Mouse (Mus musculus): ENCODE data around the gene Dnajc13.

Dnajc13 gene

GRCm38 (mm10) chr9:104182328-104182727 lies 80.4 kb downstream of the Dnajc13 start:
- DNase-seq (ENCODE audit: low spot score in 2 of 2) = no peak

GRCm38 (mm10) chr9:104181626-104182025 lies 81.1 kb downstream of the Dnajc13 start:
- DNase-seq (ENCODE audit: low spot score in 2 of 2) = no peak

GRCm38 (mm10) chr9:104180046-104180445 lies 82.7 kb downstream of the Dnajc13 start:
- DNase-seq (ENCODE audit: low spot score in 2 of 2) = no peak

- DNase-seq (ENCODE audit: low spot score in 2 of 2) = no peak
Measured at GRCm38 (mm10) chr9:104172342-104172741, 90.4 kb downstream of the Dnajc13 start.

- DNase-seq (ENCODE audit: low spot score in 2 of 2) = no peak
Measured at GRCm38 (mm10) chr9:104171651-104172050, 91.1 kb downstream of the Dnajc13 start.

- no peak for DNase-seq (ENCODE audit: low spot score in 2 of 2)
Measured at GRCm38 (mm10) chr9:104169986-104170385, 92.7 kb downstream of the Dnajc13 start.

- DNase-seq (ENCODE audit: low spot score in 2 of 2) = no peak
Measured at GRCm38 (mm10) chr9:104165926-104166325, 96.8 kb downstream of the Dnajc13 start.

GRCm38 (mm10) chr9:104164194-104164593 lies 98.5 kb downstream of the Dnajc13 start:
- DNase-seq (ENCODE audit: low spot score in 2 of 2) = no peak

GRCm38 (mm10) chr9:104161117-104161516 lies 101.6 kb downstream of the Dnajc13 start:
- no peak for DNase-seq (ENCODE audit: low spot score in 2 of 2)

- no peak for DNase-seq (ENCODE audit: low spot score in 2 of 2)
Measured at GRCm38 (mm10) chr9:104157291-104157690, 105.4 kb downstream of the Dnajc13 start.

GRCm38 (mm10) chr9:104156506-104156905 lies 106.2 kb downstream of the Dnajc13 start:
- no peak for DNase-seq (ENCODE audit: low spot score in 2 of 2)

GRCm38 (mm10) chr9:104155100-104155715 lies 107.5 kb downstream of the Dnajc13 start:
- no peak for DNase-seq (ENCODE audit: low spot score in 2 of 2)

- DNase-seq (ENCODE audit: low spot score in 2 of 2) = no peak
Measured at GRCm38 (mm10) chr9:104152121-104152520, 110.6 kb downstream of the Dnajc13 start.

- no peak for DNase-seq (ENCODE audit: low spot score in 2 of 2)
Measured at GRCm38 (mm10) chr9:104148969-104149368, 113.8 kb downstream of the Dnajc13 start.

GRCm38 (mm10) chr9:104146683-104147082 lies 116.0 kb downstream of the Dnajc13 start:
- DNase-seq (ENCODE audit: low spot score in 2 of 2) = no peak

- DNase-seq (ENCODE audit: low spot score in 2 of 2) = no peak
Measured at GRCm38 (mm10) chr9:104144314-104144996, 118.3 kb downstream of the Dnajc13 start.

- no peak for DNase-seq (ENCODE audit: low spot score in 2 of 2)
Measured at GRCm38 (mm10) chr9:104142805-104143204, 119.9 kb downstream of the Dnajc13 start.

- DNase-seq (ENCODE audit: low spot score in 2 of 2) = no peak
Measured at GRCm38 (mm10) chr9:104140351-104140750, 122.4 kb downstream of the Dnajc13 start.

GRCm38 (mm10) chr9:104130141-104130755 lies 132.5 kb downstream of the Dnajc13 start:
- no peak for DNase-seq (ENCODE audit: low spot score in 2 of 2)

- DNase-seq (ENCODE audit: low spot score in 2 of 2) = no peak
Measured at GRCm38 (mm10) chr9:104128110-104128509, 134.6 kb downstream of the Dnajc13 start.

- no peak for DNase-seq (ENCODE audit: low spot score in 2 of 2)
Measured at GRCm38 (mm10) chr9:104126833-104127232, 135.9 kb downstream of the Dnajc13 start, which contains the start of gene Ackr4. Gene Ackr4, minus strand, starts transcription at chr9:104126933.

- no peak for DNase-seq (ENCODE audit: low spot score in 2 of 2)
Measured at GRCm38 (mm10) chr9:104123622-104124021, 139.1 kb downstream of the Dnajc13 start.

GRCm38 (mm10) chr9:104123101-104123500 lies 139.6 kb downstream of the Dnajc13 start:
- no peak for DNase-seq (ENCODE audit: low spot score in 2 of 2)
